Mouse (Mus musculus) megakaryocyte progenitor cell, adult 5-6 weeks (primary cell): ENCODE measurements around the gene Rcan2. TPM values are rescaled to one million over a fixed set of nuclear protein-coding genes. Genes with fewer than 3 reads are reported as not detected.
A peak's percentile ranks its signal among the peaks of the same experiment; 100 is the strongest.
"Not testable (repeated sequence)": the region's sequence is repeated elsewhere in the genome, so short reads cannot be mapped to it uniquely, and the experiment has no call there.

Experiments used
- ATAC-seq: replicated peaks from 2 replicates; pipeline ENCODE4 v1.8.0; 2016; ENCODE audit warnings: mild to moderate bottlenecking, moderate TSS enrichment, inconsistent platforms; ENCODE audit not compliant: poor library complexity
- total RNA-seq, 2 experiments: library from RNA; stranded (forward) in 1 of 2; stranded (reverse) in 1 of 2; fragments of 157-497, 149-512 nt in 1 of 2; fragments of 200-1000 nt in 1 of 2; gene quantifications; 2 replicates each; pipeline versions ENCODE4 v1.2.3 to v1.2.4; 2015 to 2017

The Rcan2 gene
- total RNA-seq, 2 experiments from 2014 or later: not detected

DNA sequence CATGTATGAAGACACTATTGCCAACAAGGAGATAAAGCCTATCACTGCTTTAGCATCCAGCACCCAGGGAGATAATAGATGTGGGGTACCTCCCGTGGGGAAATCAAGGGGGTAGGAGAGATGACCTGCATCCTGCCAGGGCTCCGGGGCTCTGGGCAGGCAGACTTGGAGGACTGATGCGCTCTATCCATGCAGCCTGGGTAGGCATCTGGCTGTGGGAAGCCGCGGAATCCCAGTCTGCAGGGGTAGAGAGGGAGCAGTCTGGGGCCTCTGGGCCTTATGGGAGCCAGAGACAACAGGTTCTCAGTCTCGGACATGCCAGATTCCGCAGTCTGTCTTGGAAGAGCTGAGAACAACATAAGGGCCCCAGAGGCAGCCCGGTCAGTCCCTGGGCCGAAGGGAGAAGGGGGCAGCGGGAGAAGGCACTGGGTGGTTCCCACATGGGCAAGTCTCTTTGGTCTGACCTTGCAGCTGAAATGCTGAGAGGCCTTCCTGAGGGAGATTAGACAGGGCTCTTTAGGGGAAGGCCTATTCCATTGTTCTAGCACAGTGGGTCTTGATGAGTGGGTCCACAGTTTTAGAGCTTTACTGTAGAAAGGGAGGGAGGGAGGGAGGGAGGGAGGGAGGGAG lies 23.7 kb downstream of the Rcan2 start:
- ATAC-seq: no peak

DNA sequence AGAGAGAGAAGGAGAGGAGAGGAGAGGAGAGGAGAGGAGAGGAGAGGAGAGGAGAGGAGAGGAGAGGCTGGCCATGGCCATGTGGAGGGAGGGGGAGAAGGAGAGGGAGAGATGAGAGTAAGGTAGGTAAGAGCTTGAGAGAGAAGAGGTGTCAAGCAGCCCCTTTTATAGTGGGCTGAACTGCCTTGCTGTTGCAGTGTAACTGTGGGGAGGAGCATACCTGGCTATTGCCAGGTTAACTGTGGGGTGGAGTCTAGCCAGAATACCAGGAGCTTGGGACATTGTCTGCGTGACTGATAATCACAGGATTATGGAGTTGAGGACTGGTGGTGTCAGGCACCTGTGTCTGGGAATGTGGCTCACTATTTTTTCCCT lies 24.2 kb downstream of the Rcan2 start:
- not testable (repeated sequence) for ATAC-seq

DNA sequence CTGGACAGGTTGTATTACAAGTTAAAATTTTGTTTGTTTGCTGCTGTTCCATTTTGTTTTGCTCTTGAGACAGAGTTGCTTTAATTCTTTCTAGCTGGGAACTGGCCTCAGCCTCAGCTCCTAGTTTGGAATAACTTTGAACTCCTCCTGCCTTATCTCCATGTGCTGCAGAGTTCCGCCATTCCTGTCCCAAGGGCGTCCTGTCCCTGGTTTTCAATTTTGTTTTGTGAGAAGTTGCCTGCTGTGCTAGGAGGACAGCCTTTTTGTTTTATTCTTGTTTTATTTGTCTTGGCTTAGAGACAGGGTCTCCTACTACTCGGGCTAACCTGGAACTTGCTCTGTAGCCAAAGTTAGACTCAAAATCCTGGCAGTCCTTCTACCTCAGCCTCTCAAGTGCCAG lies 26.1 kb downstream of the Rcan2 start:
- no peak for ATAC-seq

DNA sequence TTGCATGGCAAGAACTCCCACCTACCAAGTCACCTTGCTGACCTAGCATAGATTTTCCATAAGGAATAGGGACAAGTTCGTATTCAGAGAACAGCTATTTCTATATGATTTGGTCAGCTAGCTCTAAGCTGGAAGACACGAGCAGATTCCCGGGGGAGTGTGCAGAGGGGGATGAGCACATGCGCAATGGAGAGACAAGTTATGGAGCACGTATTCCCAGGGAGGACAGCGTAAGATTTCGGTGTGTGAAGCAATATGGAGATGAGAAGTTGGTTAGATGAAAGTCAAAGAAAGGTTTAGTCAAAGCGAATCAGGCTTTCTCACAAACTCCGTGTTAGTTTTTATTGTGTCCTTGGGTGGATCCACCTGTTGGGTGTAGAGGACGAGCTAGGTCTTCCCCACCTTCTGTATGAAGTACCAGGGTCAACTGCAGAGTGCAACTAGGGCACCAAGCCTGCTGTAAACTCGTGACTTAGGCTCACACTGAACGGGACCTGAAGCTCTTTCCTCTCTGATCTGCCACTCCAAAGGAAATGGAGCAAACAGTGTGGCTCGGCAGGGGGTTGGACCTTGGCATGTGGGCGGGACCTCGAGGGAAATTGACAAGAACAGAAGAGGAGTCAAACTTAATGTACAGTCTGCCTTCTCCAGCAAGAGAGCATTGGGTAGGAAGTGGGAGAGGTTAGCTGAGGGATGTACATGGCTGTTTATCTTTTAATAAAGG lies 31.4 kb downstream of the Rcan2 start:
- no peak for ATAC-seq

DNA sequence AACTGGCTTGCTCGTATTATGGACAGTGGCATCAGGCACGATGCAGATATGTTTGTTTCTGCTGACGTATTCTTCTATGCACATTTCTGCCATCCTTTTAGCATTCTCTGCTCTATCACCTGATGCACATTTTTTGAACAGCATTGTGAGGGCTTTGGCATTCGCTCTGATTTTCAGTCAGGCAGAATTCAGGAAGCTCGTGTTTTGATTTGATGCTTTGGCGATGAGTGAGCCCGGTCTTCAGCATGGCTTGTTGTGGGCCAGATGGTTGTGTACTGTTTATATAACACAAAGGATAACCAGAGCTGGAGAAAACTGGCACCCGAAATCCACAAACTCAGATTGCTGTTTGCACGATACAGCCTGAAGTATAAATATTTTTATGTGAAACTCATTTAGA lies 39.1 kb downstream of the Rcan2 start:
- ATAC-seq: no peak

DNA sequence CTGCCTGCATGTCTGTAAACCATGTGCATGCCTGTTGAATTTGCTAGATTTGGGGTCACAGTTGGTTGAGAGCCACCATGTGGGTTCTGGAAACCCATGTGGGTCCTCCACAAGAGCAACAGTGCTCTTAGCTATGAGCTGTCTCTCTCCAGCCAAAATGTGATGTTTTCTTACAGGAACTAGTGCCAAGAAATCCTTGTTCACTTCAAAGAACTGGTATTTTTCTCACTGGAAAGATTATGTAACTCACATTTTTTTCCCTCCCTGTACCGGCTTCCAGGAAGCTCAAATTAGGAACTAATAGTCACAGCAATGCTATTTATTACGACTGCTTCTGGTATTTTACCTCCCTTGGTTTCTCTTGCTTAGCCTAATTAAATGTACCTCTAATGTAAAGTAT lies 45.6 kb downstream of the Rcan2 start:
- no peak for ATAC-seq

DNA sequence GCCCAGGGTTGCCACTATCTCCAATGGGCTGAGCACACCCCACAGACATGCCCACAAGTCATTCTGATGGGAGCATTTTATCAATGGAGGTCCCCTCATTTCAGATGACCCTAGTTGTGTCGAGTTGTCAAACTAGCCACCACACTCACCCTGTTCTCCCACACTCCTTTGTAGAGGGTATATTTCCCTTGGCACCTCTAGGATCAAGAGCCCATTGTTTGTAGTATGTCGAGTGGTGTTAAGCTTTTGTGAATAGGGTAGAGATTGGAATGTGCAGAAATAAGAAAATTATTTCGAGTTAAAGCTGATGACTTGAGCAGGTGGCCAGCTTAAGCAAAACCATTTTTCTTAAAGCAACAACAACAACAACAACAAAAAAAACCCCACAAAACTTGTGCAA lies 47.8 kb downstream of the Rcan2 start:
- ATAC-seq: no peak

DNA sequence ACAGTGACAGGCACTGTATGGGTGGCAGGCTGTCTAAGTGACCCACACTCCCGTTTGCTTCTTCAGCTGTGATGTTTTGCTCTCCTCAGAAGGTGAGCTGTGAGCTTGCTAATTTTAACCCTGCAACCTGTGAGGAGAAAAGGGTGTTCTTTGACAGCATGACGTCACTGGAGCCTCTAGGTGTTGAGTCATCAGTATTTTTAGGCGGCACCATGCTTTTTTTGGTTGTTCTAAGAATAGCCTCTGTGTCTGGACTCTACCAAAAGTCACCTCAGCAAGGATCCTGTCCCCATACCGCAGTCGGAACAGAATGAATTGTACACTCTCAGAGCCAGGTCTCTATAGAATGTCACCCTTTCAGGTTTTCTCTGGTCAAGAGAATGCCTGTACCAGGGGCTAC lies 54.0 kb downstream of the Rcan2 start:
- ATAC-seq: no peak

DNA sequence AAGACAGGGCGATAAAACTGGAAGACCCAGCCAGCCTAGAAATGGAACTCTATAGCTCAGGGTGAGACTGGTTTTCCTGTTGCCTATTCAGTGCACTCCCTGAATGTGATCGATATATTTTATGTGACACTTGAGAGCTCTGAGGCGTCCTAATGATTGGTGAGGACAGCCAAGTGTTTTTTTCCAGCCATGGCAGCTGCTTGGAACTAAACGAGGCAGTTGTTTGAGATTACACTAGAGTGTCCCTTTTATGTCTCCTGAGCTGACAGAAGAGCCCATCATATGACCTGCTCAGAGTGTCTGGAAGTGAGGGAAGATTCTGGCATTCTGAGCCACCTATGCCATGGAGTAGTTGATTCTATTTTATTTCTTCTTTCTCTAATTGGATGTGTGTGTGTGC lies 54.9 kb downstream of the Rcan2 start:
- ATAC-seq: no peak

DNA sequence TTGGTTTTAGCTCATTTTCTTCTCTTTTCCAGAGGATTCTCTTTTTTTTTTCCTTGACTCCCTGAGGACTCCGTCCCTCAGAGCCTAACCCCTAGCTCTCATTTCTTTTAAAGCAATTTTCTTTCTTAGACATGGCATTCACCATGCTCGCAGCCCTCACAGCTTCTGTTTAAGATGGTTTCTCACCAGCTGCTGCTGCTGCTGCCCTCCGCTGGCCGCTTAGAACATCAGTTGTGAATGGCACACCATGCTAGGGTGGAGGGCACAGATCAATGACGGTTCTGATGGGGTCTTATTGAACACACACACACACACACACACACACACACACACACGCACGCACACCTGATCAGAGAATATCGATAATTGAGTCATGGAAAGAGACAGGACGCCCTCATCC lies 67.7 kb downstream of the Rcan2 start:
- ATAC-seq: no peak

DNA sequence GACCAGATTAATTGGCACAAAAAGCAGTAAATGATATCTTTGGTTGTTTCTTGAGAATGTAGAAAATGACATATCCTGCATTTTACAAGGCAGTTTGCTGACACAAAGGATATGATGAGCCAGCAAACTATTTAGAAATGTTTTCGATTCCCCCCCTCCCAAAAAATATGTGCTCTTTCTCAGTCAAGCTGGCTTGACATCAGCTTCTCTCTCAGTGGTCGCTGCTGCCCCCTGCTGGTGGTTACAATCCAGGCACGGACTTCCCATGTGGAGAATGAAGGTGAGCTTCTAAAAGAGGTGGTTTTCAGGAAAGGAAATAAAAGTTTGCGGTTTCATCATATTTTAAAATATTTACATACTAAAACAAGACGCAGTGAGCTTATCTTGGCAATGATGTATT lies 68.5 kb downstream of the Rcan2 start:
- peak; percentile 66; the same call in 1 of the 2 replicates for ATAC-seq

DNA sequence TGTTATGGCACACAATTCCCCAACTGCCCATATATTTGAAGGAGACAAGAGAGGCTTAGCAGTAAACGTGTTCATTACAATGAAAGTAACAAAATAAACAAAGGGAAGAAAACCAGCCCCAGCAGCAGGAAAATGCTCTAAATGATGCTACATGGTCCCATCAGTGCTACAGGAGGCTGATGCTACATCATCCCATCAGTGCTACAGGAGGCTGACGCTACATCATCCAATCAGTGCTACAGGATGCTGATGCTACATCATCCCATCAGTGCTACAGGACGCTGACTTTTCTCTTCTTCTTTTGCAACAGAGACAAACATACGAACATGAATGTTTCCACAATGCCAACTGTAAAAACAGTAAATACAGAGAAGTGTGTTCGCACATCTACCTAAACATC lies 73.3 kb downstream of the Rcan2 start:
- ATAC-seq: no peak

DNA sequence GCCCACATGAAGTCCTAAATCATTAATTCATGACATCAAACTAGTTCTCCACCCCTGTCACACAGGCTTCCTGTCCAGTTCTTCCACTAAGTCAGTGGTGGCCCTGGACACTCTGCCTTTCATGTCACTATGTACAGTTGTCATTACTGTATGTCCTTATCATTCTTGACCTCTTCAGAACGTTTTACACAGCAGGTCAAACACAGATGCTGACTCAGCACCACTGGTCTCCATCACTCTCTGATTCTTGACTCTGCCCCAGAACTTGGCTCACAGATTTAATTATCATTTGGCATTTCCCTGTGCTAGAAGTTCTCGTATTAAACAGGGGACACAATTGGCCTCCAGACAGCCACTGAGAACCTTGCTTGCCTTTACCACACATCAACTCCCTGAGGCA lies 76.3 kb downstream of the Rcan2 start:
- ATAC-seq: no peak

DNA sequence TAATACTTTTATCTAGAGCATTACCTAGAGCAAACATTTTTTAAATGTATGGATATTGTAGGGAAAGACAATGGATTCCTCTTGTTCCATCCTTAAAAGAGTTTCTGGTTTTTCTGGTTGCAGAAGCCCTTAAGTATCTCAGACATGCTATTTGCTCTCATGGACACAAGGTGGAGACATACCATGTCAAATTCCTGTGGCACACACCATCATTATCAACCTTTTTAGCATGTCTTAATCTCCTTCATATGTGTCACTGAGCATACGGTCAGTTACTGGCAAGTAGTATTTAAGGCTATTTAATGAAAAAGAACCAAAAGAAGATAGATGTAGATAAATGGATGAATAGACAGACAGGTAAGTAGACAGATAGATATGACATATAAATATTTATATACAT lies 81.9 kb downstream of the Rcan2 start:
- ATAC-seq: peak; percentile 83

DNA sequence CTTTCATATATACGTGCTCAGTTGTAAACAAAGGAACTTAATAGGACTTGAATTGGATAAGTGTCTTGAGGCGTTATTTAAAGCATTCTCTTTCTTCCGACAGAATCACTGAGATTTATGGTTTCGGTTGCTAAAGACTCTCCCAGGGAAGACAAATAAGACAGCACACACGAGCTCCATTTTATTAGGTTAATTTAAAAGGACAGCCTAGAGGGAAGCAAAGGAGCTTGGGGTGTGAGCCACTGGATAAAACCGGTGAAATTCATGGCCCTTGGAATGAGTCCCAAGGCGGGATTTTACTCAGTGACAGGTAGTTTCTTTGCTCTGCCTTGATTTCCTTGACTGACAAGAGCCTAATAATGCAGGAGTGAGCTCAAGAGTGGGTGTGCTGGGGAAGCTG lies 85.1 kb downstream of the Rcan2 start:
- ATAC-seq: no peak

DNA sequence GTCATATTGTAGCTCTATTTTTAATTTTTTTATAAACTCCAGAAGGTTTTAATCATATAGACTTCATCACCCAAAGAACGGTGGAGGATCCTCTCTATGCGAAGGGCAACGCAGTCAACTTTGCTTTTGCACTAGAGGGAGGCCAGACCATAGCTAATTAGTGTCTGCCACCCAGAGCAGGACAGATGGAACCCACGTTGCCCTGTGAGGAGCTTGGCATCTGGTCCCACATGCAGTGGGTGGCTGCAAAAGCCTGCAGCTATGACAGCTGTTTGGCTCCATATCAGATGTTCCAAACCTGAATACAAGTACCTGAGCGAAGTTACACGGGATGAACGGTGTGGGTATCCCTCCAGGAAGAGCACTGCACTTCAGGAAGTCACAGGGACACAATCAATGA lies 86.8 kb downstream of the Rcan2 start:
- no peak for ATAC-seq

DNA sequence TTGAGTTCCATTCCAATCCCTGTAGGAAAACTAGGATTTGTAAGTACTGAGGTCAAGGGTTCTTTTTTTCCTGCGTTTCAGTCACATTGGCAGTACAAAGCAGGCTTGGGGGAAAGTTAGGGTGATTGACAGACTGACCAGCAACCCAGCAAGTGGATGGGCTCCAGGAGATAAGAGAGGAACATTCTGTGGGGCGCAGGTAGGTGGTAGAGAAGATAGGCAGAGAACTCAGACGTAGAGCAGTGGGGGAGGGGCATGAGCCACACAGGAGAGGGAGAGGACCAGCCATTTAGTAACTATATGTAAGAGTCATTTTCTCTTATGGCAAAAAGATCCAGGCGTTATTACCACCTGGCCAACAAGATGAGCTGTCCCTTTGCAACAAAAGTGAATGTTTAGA lies 96.2 kb downstream of the Rcan2 start:
- ATAC-seq: no peak

DNA sequence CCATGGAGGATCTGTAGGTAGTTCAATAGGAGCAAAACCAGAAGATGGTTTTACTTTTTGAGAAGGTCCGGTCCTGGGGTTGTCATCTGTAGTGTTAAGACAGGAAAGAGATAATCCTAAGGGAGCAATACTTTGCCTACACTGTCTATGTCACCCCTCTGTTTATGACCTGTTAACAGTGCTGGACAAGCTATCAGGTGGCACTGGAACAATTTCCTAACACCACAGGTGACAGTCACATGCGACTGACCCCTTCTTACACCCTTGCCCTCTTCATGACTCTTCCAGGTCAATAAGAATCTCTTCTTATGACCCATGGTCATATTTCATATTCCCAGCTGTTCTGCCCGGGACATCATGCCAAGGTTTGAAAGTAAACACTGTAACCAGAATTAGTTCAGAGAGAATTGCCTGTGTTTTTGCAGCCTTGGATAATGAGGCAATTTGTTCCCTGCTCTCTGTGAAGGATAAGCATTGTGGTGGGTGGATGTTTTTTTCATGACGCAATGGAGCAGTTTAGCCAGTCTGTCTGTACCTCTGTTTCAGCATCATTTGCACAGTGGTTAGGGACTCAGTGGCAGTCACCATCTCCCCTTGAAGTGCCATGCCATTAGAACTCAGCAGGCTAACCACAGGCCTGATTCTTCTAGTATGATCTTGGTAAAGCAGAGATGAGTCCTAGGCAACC lies 98.4 kb downstream of the Rcan2 start:
- no peak for ATAC-seq

DNA sequence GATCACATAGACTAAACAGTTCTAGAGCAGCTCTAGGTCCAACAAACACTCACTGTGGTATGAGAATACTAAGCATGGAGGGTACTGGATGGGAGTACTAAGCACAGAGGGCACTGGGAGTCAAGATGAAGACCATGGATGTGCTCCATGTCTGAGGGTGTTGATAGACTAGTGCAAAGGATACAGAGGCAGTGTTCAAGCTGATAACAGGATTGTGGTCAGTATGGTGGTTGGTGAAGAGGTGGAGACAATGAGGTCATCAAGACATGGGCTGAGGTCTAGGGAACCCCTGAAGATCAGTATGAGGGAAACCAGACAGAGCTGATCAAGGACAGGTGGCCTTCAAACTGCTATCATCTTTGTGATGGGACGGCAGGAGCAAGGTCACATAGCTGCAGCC lies 99.0 kb downstream of the Rcan2 start:
- ATAC-seq: peak; percentile 96

DNA sequence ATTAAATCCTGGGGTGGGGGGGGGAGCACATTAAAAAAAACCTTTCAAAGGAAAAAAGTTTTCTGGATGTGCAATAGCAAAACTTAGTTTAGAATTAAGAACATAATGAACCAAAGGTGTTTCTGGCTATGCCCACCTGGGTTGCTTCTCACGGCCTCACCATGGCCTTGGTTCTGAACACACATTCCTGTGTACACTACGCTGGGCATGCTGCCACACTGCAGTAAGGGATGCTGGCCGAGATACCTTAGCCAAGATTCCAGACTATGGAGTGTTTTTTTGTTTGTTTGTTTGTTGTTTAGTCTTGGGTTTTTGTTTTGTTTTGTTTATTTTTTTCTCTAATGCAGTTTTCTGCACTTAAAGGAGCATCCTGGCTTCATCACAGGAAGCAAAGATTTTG lies 100.3 kb downstream of the Rcan2 start:
- ATAC-seq: no peak

DNA sequence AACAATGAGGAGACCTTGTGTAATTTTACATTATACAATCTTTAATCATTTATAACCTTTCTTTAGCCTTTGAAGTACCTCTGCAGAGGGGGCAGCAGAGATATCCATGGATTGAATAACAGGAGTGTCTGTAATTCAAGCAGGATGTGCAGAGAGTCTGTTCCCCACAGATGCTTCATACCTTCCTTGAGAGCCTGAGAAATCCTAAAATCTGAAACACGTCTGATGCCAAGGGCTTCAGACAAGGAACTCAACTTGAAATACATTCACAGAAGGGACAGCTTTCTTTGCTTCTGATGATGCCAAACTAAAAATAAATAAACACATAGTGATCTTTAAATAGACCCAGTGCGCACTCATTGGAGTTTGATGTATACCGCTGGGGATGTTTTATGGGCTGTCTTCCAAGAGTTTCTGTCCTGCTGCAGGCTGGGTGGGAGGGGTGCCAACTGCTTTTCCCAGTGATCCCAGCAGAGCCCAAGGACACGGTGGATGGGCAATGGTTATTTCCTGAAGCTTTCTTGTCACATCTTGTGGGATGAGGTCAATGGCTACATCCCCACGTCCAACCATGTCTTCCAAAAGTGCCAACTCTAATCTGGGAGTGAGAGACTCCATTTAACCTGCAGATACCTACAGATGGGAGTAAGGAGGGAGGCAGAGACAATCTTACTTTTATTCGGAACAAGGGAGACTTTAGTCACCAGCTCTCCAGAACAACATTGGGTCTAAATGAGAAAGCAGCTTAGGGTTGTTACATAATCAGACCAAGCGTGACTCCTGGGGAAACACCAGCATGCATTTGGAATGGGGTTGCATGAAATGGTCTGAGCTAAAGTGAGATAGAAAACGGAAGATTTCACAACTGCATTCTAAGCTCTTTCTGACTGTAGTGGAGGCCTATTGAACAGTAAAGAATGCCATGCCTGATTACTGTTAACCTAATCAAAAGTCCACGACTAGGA lies 102.9 kb downstream of the Rcan2 start:
- 0 out of 2 replicates have a peak, but pooled peaks have one; percentile 21 for ATAC-seq
